ENCODE assay signal across 9 mouse cellular contexts in the genomic region with DNA sequence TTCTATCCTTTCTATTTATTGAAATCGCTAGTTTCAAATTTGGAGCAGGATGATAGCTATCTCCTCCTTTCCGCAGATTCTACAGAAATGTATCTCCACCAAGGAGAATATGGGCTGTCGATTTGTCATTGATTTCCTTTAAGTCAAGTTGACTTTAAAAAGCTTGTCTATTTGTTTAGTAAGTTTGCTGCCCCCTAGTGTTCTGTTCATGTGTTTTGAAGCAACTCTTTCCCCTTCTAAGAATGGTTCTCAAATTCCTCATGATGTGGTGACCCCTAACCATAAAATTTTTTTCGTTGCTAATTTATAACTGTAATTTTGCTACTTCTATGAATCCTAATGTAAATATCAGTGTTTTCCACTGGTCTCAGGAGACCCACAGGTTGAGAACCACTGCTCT.
DNase-seq lines count a peak whose midpoint lies in the region; ATAC-seq and TF ChIP-seq lines count a peak whose summit lies in the region.
"Had no signal": no experiment of that assay in that cellular context is flagged by ENCODE, and none has a peak within 500 bp of the region (broad histone marks: within the 10 kb centered on the region; RNA-seq: fewer than 3 reads in every experiment).

No protein-coding gene starts in this region.

- DNase-seq in forebrain, postnatal 0 days, result peak; percentile 82
- peak; percentile 43 for DNase-seq in liver, adult 2 months (ENCODE audit: extremely low read depth, low read depth, low spot score)
- peak; percentile 44 for DNase-seq in MN1 (ENCODE audit: low spot score)
- DNase-seq in lung, postnatal 25 days (ENCODE audit: low spot score), result peak; percentile 41

- no peak overlapping the region for H3K4me3 ChIP-seq in forebrain, postnatal 0 days (ENCODE audit: low read depth, low read length)
- no peak overlapping the region for H3K4me3 ChIP-seq in forebrain, embryonic 13.5 days
- no peak overlapping the region for H3K4me3 ChIP-seq in liver, adult 2 months (ENCODE audit: insufficient read depth, low read depth, low read length)
- no peak overlapping the region for H3K4me3 ChIP-seq in liver, embryonic 12.5 days
- H3K4me3 ChIP-seq: limb, embryonic 13.5 days had no signal

- no peaks in the 10 kb centered on the region for H3K79me2 ChIP-seq in liver, adult 2 months (ENCODE audit: control insufficient read depth, insufficient read depth, low read length)

- peaks cover 28% of the 10 kb centered on the region for H3K36me3 ChIP-seq in forebrain, postnatal 0 days (ENCODE audit: insufficient read depth)
- H3K36me3 ChIP-seq in forebrain, embryonic 13.5 days (ENCODE audit: poor library complexity, severe bottlenecking), result peaks cover 34% of the 10 kb centered on the region
- H3K36me3 ChIP-seq in liver, adult 2 months (ENCODE audit: control insufficient read depth, insufficient read depth, low read length), result peaks cover 47% of the 10 kb centered on the region
- no peaks in the 10 kb centered on the region for H3K36me3 ChIP-seq in liver, embryonic 12.5 days

- WGBS in forebrain, postnatal 0 days, result 56% methylated on average over 4 of the region's 4 CpGs
- WGBS in forebrain, embryonic 13.5 days, result 57% methylated on average over 4 of the region's 4 CpGs
- WGBS in liver, adult 2 months, result 42% methylated on average over 4 of the region's 4 CpGs
- 41% methylated on average over 4 of the region's 4 CpGs for WGBS in liver, embryonic 12.5 days (ENCODE audit: insufficient replicate concordance)

- no peaks in the 10 kb centered on the region for H3K9me3 ChIP-seq in forebrain, postnatal 0 days (ENCODE audit: low read length)
- H3K9me3 ChIP-seq in forebrain, embryonic 13.5 days (replicated peaks), result no peaks in the 10 kb centered on the region
- no peaks in the 10 kb centered on the region for H3K9me3 ChIP-seq in liver, embryonic 12.5 days (replicated peaks)
- H3K9me3 ChIP-seq: limb, embryonic 13.5 days had no signal

- TF ChIP-seq CTCF in forebrain, postnatal 0 days (IDR thresholded peaks at IDR 0.05; ENCODE audit: low read depth), result peak; percentile 65
- TF ChIP-seq CTCF in liver, adult 2 months (IDR thresholded peaks at IDR 0.05; ENCODE audit: low read depth, low read length), result no peak; the same call in 1 of the 2 replicates

- H3K27me3 ChIP-seq in forebrain, postnatal 0 days (ENCODE audit: insufficient read depth, low read length), result no peaks in the 10 kb centered on the region
- no peaks in the 10 kb centered on the region for H3K27me3 ChIP-seq in forebrain, embryonic 13.5 days
- H3K27me3 ChIP-seq in liver, adult 2 months (ENCODE audit: control insufficient read depth, insufficient read depth, low read length), result no peaks in the 10 kb centered on the region
- H3K27me3 ChIP-seq in liver, embryonic 12.5 days (replicated peaks), result no peaks in the 10 kb centered on the region
- H3K27me3 ChIP-seq: limb, embryonic 13.5 days had no signal

- ATAC-seq in forebrain, postnatal 0 days, result no peak; the same call in 1 of the 2 replicates
- no peak for ATAC-seq in forebrain, embryonic 13.5 days
- no peak for ATAC-seq in liver, embryonic 12.5 days
- no peak for ATAC-seq in erythroblast, adult 5-6 weeks (replicated peaks; ENCODE audit: low FRiP score, poor library complexity, severe bottlenecking)
- ATAC-seq in erythroid progenitor cell, adult 5-6 weeks (replicated peaks; ENCODE audit: low FRiP score, poor library complexity, severe bottlenecking), result no peak

- no peak overlapping the region for H3K4me2 ChIP-seq in forebrain, postnatal 0 days (ENCODE audit: low read depth)
- H3K4me2 ChIP-seq in forebrain, embryonic 13.5 days, result no peak overlapping the region
- no peak overlapping the region for H3K4me2 ChIP-seq in liver, embryonic 12.5 days
- H3K4me2 ChIP-seq: limb, embryonic 13.5 days had no signal

- H3K4me1 ChIP-seq in forebrain, postnatal 0 days (ENCODE audit: insufficient read depth), result no peaks in the 10 kb centered on the region
- H3K4me1 ChIP-seq in forebrain, embryonic 13.5 days, result 0 out of 2 replicates have a peak, but pooled peaks cover 3% of the 10 kb centered on the region
- H3K4me1 ChIP-seq in liver, adult 2 months (ENCODE audit: control insufficient read depth, insufficient read depth, low read length), result no peaks in the 10 kb centered on the region
- no peaks in the 10 kb centered on the region for H3K4me1 ChIP-seq in liver, embryonic 12.5 days
- H3K4me1 ChIP-seq: limb, embryonic 13.5 days had no signal

- H3K9ac ChIP-seq in forebrain, postnatal 0 days, result no peak overlapping the region
- no peak overlapping the region for H3K9ac ChIP-seq in forebrain, embryonic 13.5 days
- no peak overlapping the region for H3K9ac ChIP-seq in liver, adult 2 months (ENCODE audit: low read depth, low read length)
- no peak overlapping the region for H3K9ac ChIP-seq in liver, embryonic 12.5 days
- H3K9ac ChIP-seq: limb, embryonic 13.5 days had no signal

- no peak for TF ChIP-seq POLR2A in liver, adult 2 months (IDR thresholded peaks at IDR 0.05; ENCODE audit: extremely low read depth, insufficient read depth, low read length)

- no peak overlapping the region for H3K27ac ChIP-seq in forebrain, postnatal 0 days (ENCODE audit: low read depth, low read length)
- no peak overlapping the region for H3K27ac ChIP-seq in forebrain, embryonic 13.5 days
- H3K27ac ChIP-seq in liver, adult 2 months (replicated peaks; ENCODE audit: insufficient read depth, low read depth, low read length), result no peak overlapping the region
- no peak overlapping the region for H3K27ac ChIP-seq in liver, embryonic 12.5 days
- H3K27ac ChIP-seq: limb, embryonic 13.5 days had no signal
